Mouse (Mus musculus) urinary bladder, postnatal 10 days (tissue): ENCODE data around the gene Neurod1.
A peak's percentile ranks its signal among the peaks of the same experiment; 100 is the strongest.

Experiments used
- DNase-seq: peaks from one replicate; pipeline ENCODE4 v3.0.0; 2022; ENCODE audit warnings: low spot score

The Neurod1 gene

DNA sequence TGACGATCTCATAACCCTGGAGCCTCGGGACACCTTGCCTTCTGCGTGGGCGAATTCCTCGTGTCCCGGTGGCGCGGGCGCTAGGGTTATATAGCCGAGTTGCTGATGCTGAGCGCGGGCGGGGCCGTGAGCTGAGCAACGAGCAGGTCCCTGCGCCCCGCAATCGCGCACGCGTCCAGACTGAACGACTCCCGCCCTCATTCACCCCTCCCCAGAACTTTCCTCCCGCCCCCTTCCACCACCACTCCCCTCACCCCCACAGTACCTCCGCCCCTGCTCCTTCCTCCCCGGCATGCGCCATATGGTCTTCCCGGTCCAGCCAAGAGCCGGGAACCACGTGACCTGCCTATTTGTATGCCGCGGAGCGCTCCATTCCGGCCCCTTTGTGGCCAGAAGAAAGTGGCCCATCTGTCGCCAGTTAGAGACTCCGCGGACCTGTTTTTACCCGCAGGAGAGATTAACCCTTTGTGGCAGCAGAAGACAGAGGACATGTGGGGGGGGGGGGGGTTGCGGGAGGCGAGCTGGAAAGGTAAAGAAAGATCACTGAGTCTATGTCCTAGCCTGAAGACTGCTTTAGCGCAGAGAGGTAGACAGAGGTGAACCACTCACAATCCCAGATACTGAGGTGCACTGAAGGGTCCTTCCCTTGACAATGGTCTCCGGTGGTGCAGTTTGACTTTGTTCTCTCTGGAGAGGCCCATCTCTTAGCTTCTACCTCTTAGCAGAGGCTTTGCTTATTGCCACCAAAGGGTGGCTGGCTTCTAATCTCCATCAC lies at the start of gene Neurod1, which contains the start of gene Cerkl:
TSS of gene Neurod1 (minus strand) at position 177 of the 775 bp plus-strand sequence.
TSS of gene Cerkl (minus strand) at position 211 of the 775 bp plus-strand sequence.
- no peak for DNase-seq

DNA sequence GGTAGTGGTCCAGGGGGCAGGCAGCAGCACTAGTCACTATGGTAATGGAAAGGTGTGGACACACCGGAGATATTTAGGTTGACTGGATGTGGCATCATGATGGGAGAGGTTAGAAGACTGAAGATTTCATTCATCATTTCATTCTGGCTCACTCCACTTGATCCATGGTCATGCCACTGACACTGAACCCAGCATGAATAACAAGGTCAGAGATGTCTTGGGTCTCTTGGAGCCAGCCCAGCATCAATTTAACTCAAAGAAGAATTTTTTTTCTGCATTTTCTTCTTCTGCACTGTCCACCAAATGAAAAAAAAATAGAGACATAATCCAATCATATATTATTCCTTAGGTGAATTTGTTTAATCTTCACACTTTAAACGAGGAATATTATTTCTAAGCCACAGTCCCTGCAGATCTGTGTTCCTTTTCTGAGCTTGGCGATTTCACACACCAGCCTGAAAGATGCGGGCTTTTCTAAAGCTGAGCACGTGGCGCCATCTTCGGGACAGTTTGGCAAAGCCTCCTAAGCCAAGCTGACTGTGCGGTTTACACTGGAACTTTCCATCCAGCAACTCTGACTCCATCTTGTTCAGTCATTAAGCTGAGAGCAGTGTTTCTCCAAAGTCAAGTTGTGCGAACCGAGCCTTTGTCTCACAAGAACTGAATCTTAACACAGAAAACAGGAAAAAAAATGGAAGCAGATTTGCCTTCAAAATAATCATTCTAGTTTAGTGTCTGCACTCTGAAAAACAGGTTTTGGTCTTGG lies 42.6 kb upstream of the Neurod1 start:
- DNase-seq: peak; percentile 15

- no peak for DNase-seq
Observed at GRCm38 (mm10) chr2:79485127-79485526, 28.6 kb upstream of the Neurod1 start.

- DNase-seq: no peak
Observed at GRCm38 (mm10) chr2:79482511-79482910, 26.0 kb upstream of the Neurod1 start.

GRCm38 (mm10) chr2:79462411-79462810 lies 5.9 kb upstream of the Neurod1 start:
- no peak for DNase-seq

- DNase-seq: no peak
Observed at GRCm38 (mm10) chr2:79461861-79462260, 5.3 kb upstream of the Neurod1 start.

- DNase-seq: no peak
Observed at GRCm38 (mm10) chr2:79460586-79460985, 4.0 kb upstream of the Neurod1 start.

- DNase-seq: no peak
Observed at GRCm38 (mm10) chr2:79460107-79460506, 3.6 kb upstream of the Neurod1 start.

DNA sequence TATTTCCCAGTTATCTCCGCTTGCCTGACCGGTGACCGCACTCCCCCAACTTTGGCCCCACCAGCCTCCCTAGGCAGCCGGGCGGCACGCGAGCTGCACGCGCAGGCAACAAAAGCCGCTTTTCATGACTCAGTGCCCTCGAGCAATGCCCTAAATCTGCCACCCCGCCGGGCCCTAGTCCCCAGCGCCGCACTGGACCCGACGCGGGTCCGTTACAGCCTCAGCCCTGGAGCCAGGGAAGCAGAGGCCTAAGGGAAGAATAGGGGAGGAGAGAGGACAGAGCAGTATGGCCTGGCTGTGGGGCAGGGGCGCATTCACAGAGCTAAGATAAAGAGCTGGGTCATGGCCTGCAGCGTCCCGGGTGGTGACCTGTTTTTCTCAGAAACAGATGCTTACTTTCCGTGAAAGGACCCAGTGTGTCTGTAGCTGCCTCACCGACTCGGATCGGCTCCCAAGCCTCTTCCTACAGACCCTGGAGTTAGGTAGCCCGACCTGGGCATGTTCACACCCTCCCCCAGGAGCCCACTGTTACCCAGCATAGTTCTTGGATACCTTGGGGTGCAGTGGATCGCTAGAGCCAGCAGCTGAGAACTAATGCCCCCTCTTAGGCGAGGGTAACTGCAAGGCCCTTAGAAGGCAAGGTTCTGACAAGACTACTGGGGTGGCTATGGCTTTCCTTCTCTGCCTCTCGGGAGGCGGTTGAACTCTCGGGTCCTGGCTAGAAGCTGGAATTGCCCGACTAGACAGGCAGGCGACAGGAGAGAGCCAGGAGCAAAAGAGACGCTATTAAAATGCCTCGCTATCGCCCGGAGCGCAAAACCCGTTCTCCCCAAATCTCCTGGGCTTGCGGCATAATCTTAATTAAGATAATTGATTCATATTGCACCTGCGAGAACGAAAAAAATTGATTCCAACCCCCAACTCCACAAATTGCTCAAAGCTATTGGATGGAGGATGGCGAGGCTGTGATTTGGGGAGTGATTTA lies 2.8 kb upstream of the Neurod1 start:
- DNase-seq: no peak

DNA sequence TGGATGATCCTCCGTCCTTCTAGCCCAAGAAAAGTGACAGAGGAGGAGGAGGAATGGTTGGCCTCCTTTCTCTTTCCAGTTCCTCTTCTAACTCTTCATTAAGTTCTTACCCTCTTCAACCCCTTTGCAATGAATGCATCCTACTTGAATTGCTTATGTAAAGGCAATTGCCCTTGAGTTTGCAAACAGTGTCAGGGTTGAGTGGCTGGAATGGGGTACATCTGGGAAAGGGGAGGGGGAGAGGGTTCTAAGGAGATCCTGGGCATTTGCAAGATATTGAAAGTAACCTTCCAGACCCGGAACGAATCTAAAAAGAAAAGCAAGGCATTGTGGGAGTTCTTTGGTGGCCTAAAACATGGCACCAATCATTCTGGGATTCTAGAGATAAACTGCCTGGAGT lies 1.4 kb upstream of the Neurod1 start:
- DNase-seq: no peak

DNA sequence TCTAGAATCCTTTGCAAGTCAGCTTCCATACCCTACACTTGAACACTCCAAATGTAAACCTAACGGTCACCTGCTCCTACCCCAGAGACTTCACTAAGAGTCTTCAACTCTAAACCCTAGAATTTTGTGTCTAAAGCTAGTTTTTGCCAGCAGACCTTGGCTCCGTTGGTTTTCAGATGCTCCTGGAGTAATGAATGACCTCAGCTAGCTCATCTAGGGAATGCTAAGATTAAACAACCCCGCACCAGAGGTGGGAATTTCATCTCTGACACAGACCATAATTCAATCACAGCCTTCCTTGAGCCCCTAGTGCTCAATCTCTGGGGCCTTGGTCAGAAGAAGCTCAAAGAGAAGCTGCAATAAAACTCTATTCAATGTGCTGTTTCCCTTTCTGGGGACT lies 883 bp upstream of the Neurod1 start:
- no peak for DNase-seq

- DNase-seq: no peak
Observed at GRCm38 (mm10) chr2:79455646-79456045, 905 bp downstream of the Neurod1 start.

DNA sequence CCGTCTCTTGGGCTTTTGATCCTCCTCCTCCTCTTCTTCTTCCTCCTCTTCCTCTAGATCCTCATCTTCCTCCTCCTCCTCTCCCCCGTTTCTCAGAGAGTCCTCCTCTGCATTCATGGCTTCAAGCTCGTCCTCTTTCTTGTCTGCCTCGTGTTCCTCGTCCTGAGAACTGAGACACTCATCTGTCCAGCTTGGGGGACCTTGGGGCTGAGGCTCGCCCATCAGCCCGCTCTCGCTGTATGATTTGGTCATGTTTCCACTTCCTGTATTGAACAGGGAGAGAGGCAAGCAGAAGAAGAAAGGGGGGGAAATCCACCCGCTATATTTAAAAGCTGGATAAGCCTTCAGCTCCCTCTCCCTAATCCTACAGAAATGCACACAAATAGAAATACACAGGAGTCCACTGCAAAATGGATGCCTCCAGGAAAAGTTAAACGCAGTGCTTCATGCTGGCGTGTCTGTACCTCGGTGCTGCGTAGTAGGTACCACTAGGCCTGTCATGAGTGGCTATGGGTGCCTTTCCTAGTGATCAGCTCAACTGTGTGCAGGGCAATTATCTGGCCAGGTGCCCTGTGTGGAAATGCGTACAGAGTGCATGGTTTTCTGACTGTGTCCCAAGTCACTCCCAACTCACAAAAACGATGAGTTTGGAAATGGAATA lies 1.6 kb downstream of the Neurod1 start:
- no peak for DNase-seq

DNA sequence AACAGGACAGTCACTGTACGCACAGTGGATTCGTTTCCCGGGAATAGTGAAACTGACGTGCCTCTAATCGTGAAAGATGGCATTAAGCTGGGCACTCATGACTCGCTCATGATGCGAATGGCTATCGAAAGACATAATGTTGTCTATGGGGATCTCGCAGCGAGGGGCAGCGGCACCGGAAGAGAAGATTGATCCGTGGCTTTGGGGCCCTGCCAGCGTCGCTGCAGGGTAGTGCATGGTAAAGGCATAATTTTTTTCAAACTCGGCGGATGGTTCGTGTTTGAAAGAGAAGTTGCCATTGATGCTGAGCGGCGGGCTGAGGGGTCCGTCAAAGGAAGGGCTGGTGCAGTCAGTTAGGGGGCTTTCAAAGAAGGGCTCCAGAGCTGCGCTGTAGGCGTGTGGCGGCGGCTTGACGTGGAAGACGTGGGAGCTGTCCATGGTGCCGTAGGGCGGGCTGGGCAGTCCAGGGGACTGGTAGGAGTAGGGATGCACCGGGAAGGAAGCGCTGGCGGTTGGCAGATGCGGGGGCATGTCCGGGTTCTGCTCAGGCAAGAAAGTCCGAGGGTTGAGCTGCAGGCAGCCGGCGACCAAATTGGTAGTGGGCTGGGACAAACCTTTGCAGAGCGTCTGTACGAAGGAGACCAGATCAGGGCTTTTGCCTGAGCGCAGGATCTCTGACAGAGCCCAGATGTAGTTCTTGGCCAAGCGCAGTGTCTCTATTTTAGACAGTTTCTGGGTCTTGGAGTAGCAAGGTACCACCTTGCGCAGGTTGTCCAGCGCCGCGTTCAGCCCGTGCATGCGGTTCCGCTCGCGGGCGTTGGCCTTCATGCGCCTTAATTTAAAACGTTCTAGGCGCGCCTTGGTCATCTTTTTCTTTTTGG lies 2.4 kb downstream of the Neurod1 start:
- DNase-seq: peak; percentile 21

- no peak for DNase-seq
Observed at GRCm38 (mm10) chr2:79451438-79451837, 5.1 kb downstream of the Neurod1 start.

GRCm38 (mm10) chr2:79450684-79451394 lies 5.7 kb downstream of the Neurod1 start:
- DNase-seq: no peak

DNA sequence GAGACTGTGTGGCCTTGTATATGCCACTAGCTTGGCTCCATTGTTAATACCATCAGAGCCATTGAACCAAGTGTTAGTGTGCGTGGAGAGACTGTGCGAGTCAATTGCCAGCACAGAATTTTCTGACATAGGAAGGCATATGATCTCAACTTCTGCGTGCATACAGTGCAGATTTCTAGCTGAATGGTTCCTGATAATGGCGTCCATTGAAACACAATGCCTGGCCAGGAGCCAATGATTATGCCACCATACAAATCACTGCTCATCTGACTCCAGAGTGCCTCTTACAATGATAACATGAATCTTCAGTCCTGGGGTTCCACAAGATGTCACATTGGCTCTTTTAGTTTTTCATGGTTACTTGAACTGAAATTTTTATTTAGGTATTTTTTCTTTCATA lies 7.2 kb downstream of the Neurod1 start:
- no peak for DNase-seq

DNA sequence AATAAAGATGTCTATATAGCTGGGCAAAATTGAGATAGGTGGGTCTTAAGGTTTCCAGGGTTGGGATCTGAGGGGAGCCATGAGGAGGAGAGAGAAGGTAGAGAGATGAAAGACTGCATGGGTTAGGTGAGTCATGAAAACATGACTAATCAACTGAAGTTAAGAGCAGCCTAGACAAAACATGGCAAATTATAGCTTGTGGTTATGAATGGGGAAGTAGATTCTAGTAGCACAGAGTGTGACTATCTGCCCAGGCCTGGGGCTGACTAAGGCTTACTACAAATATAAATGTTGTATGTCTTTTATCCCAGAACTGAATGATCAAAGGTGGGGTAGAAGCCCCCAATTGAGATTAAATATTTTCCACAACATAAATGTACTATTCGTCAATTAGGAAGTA lies 9.4 kb downstream of the Neurod1 start:
- DNase-seq: no peak

DNA sequence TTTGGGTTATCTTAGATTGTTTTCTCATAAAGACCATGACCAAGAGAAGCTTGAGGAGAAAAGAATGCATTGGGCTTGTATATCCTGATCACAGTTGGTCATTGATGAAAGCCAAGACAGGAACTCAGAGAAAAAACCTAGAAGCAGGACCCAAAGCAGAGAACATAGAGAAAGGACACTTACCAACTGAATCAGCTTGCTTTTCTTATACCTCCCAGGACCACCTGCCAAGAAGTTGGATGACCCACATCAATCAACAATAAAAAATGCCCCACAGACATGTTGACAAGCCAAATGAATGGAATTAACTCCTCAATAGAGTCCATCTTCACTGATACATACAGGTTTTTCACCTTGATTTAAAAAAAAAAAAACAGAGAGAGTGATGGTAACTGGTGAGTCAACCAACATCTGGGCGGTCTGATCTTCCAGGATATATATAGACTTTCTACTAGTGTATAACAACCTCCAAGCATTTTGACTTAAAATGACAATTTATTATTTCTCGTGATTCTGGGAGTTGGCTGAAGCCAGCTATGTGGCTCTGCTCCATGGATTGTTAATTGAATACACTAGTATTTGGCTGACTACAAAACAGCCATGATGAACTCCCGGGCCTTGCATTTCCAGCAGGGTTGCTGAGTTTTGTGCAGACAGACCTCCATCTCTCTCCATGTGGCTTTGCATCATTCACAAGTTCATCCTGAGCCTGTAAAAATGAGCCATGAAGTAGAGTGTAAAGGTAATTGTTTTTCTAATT lies 12.5 kb downstream of the Neurod1 start:
- DNase-seq: no peak
